Mouse (Mus musculus) cerebellum, adult 2 months (tissue): ENCODE results near the gene Jpt2.

Experiments
- CTCF ChIP-seq: fragments of 200-500 bp; IDR thresholded peaks from 2 replicates; pipeline ENCODE4 v1.5.1; 2011; ENCODE audit warnings: low read depth, mild to moderate bottlenecking, control low read depth, low read length, moderate library complexity, borderline replicate concordance; ENCODE audit not compliant: insufficient read depth
- POLR2A ChIP-seq: fragments of 200-500 bp; IDR thresholded peaks from 2 replicates; pipeline ENCODE4 v1.6.1; 2011; ENCODE audit warnings: low read length, control low read depth, borderline replicate concordance; ENCODE audit not compliant: insufficient read depth

- TF ChIP-seq CTCF (peak; percentile 7; the same call in 1 of the 2 replicates), POLR2A (peak; percentile 97; the same call in 1 of the 2 replicates)
Measured at GRCm38 (mm10) chr17:24936259-24937237, 23.9 kb downstream of the Jpt2 start, which contains the start of gene Mapk8ip3.
